Mouse (Mus musculus) left cerebral cortex, adult 18-20 months (tissue): Measurements from ENCODE around the gene Brwd1. TPM values are rescaled to one million over a fixed set of nuclear protein-coding genes. Genes with fewer than 3 reads are reported as not detected.
"Not testable (repeated sequence)": the region's sequence is repeated elsewhere in the genome, so short reads cannot be mapped to it uniquely, and the experiment has no call there.

Source experiments
- DNase-seq, 2 experiments: peaks; one replicate each; pipeline ENCODE4 v3.0.0; 2021 to 2022; ENCODE audit warnings: low spot score in 2 of 2, mixed read lengths in 1 of 2
- total RNA-seq, 2 experiments: library from RNA; stranded (reverse); gene quantifications; 2 replicates each; pipeline ENCODE4 v1.2.3; 2021

Gene Brwd1
- total RNA-seq, 2 experiments from 2014 or later: 146 TPM

GRCm38 (mm10) chr16:96081742-96082241 is 534 bp downstream of the Brwd1 start:
- peak; percentile 40 to 58 for DNase-seq

GRCm38 (mm10) chr16:96081331-96081730 is 995 bp downstream of the Brwd1 start:
- peak; percentile 88 to 91 for DNase-seq

- DNase-seq: no peak
Observed at GRCm38 (mm10) chr16:96080524-96080923, 1.8 kb downstream of the Brwd1 start.

GRCm38 (mm10) chr16:96068364-96068763 is 14.0 kb downstream of the Brwd1 start:
- no peak for DNase-seq

GRCm38 (mm10) chr16:96066174-96066573 is 16.2 kb downstream of the Brwd1 start:
- no peak for DNase-seq

- DNase-seq: no peak
Observed at GRCm38 (mm10) chr16:96064649-96065048, 17.7 kb downstream of the Brwd1 start.

GRCm38 (mm10) chr16:96044096-96044495 is 38.2 kb downstream of the Brwd1 start:
- DNase-seq: no peak

GRCm38 (mm10) chr16:96040691-96041090 is 41.6 kb downstream of the Brwd1 start:
- DNase-seq: no peak

- DNase-seq: no peak
Observed at GRCm38 (mm10) chr16:96039538-96039937, 42.8 kb downstream of the Brwd1 start.

- peak; percentile 15 to 25 for DNase-seq
Observed at GRCm38 (mm10) chr16:96034473-96034872, 47.9 kb downstream of the Brwd1 start.

- no peak for DNase-seq
Observed at GRCm38 (mm10) chr16:96032368-96033043, 49.8 kb downstream of the Brwd1 start.

- DNase-seq: no peak
Observed at GRCm38 (mm10) chr16:96030476-96031102, 51.7 kb downstream of the Brwd1 start.

- no peak for DNase-seq
Observed at GRCm38 (mm10) chr16:96026256-96026655, 56.1 kb downstream of the Brwd1 start.

GRCm38 (mm10) chr16:96025244-96025643 is 57.1 kb downstream of the Brwd1 start:
- no peak for DNase-seq

GRCm38 (mm10) chr16:96021045-96021444 is 61.3 kb downstream of the Brwd1 start:
- DNase-seq: no peak

GRCm38 (mm10) chr16:96009124-96009523 is 73.2 kb downstream of the Brwd1 start:
- DNase-seq: not testable (repeated sequence)

- DNase-seq: not testable (repeated sequence)
Observed at GRCm38 (mm10) chr16:96004278-96004677, 78.0 kb downstream of the Brwd1 start.

GRCm38 (mm10) chr16:95999291-95999690 is 83.0 kb downstream of the Brwd1 start:
- no peak for DNase-seq

GRCm38 (mm10) chr16:95996156-95996555 is 86.2 kb downstream of the Brwd1 start:
- DNase-seq: no peak

- DNase-seq: peak in 1 of 2 experiments; percentile 23
Observed at GRCm38 (mm10) chr16:95994576-95994975, 87.8 kb downstream of the Brwd1 start.

- no peak for DNase-seq
Observed at GRCm38 (mm10) chr16:95992596-95992995, 89.7 kb downstream of the Brwd1 start.

- DNase-seq: no peak
Observed at GRCm38 (mm10) chr16:95991122-95991900, 91.0 kb downstream of the Brwd1 start.
